Mouse (Mus musculus): Measurements from ENCODE around the gene Aldh3a1. TPM values are rescaled to one million over a fixed set of nuclear protein-coding genes. Genes with fewer than 3 reads are reported as not detected.

Gene Aldh3a1
- polyA plus RNA-seq, 1 experiment from 2014 or later: not detected

DNA sequence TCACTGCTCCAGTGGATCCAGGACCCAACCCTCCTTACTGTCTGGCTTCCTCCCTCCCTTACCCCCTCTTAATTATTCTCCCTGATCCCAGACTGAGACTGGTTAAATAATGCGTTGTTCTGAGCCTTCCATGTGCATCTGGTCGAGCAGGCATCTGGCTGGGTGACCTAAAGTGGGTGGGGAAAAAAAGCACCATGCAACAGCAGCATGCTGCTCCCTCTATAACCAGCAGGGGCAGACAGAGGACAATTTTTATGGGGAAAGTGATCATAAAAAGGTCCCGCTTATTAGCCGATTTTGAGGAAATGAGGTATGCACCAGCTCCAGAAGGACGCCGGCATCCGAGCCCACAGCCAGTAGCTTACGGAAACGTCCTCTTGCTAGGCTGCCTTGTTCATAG lies 24.0 kb downstream of the Aldh3a1 start:
- Histone ChIP-seq H3K27me3 (ENCODE audit: control insufficient read depth, insufficient read depth, low read length) (no peaks in the 10 kb centered on the region), H3K27ac (ENCODE audit: low read depth, low read length) (no peak overlapping the region), H3K4me2 (0 out of 2 replicates have a peak overlapping the region, but pooled peaks have one; percentile 17), H3K36me3 (ENCODE audit: control insufficient read depth, insufficient read depth, low read length) (no peaks in the 10 kb centered on the region), H3K4me3 (ENCODE audit: low read depth, low read length) (no peak overlapping the region), H3K4me1 (ENCODE audit: control insufficient read depth, insufficient read depth, low read length) (peaks cover 7% of the 10 kb centered on the region; the same call in 1 of the 2 replicates), H3K9ac (ENCODE audit: low read depth, low read length) (no peak overlapping the region), H3K9me3 (replicated peaks; ENCODE audit: control insufficient read depth, low read length) (no peaks in the 10 kb centered on the region)
- WGBS (ENCODE audit: insufficient replicate concordance): 20% methylated on average over 9 of the region's 9 CpGs
- ATAC-seq (replicated peaks; ENCODE audit: insufficient number of reproducible peaks, low FRiP score, low TSS enrichment): no peak

DNA sequence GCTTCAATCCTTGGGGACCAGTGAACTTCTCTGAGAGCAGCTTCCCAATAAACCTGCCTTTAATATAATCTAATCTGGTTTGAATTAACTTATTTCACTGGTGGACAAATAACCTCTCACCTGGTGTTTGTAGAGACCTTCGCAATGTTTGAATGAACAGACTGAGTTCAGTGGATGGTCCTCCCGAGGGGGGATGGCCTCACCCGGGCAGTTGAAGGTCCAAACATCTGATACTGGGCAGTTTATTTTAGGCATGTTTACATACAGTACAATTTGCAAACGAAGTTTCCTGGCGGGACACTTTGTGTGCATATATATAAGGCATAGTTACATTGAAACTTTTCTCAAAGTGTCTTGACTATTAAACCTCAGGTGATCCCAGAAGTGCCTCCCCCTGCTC lies 26.8 kb downstream of the Aldh3a1 start:
- H3K36me3 ChIP-seq (ENCODE audit: control insufficient read depth, insufficient read depth, low read length): no peaks in the 10 kb centered on the region
- no peak overlapping the region for H3K4me3 ChIP-seq (ENCODE audit: low read depth, low read length)
- no peaks in the 10 kb centered on the region for H3K4me1 ChIP-seq (ENCODE audit: control insufficient read depth, insufficient read depth, low read length)
- no peak overlapping the region for H3K9ac ChIP-seq (ENCODE audit: low read depth, low read length)
- no peak for ATAC-seq (replicated peaks; ENCODE audit: insufficient number of reproducible peaks, low FRiP score, low TSS enrichment)
- no peaks in the 10 kb centered on the region for H3K9me3 ChIP-seq (replicated peaks; ENCODE audit: control insufficient read depth, low read length)
- WGBS (ENCODE audit: insufficient replicate concordance): 50% methylated on average over 5 of the region's 5 CpGs
- H3K27me3 ChIP-seq (ENCODE audit: control insufficient read depth, insufficient read depth, low read length): no peaks in the 10 kb centered on the region
- no peak overlapping the region for H3K27ac ChIP-seq (ENCODE audit: low read depth, low read length)
- H3K4me2 ChIP-seq: no peak overlapping the region

DNA sequence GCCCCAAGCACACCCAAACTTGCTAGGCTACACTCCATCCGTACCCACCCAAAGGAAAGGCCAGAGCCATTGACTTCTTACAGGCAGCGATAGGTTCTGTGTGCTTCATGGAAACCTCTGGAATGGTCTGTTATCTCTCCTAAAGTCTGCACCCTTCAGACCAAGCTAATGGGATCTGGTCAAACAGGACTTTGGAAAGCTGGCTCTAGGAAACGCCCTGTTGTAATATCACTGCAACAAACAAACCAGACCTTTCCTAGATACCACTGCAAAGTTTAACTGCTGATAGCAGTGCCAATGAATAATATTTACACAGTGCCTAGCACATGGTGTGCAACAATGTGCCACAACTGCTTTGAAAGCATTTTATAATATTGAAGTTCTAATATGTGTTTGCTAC lies 28.7 kb downstream of the Aldh3a1 start:
- Histone ChIP-seq H3K36me3 (ENCODE audit: control insufficient read depth, insufficient read depth, low read length) (no peaks in the 10 kb centered on the region), H3K4me3 (ENCODE audit: low read depth, low read length) (no peak overlapping the region), H3K4me1 (ENCODE audit: control insufficient read depth, insufficient read depth, low read length) (no peaks in the 10 kb centered on the region), H3K27me3 (ENCODE audit: control insufficient read depth, insufficient read depth, low read length) (no peaks in the 10 kb centered on the region), H3K4me2 (no peak overlapping the region), H3K27ac (ENCODE audit: low read depth, low read length) (no peak overlapping the region), H3K9me3 (replicated peaks; ENCODE audit: control insufficient read depth, low read length) (no peaks in the 10 kb centered on the region), H3K9ac (ENCODE audit: low read depth, low read length) (no peak overlapping the region)
- 79% methylated on average over 3 of the region's 3 CpGs for WGBS (ENCODE audit: insufficient replicate concordance)
- no peak for ATAC-seq (replicated peaks; ENCODE audit: insufficient number of reproducible peaks, low FRiP score, low TSS enrichment)

DNA sequence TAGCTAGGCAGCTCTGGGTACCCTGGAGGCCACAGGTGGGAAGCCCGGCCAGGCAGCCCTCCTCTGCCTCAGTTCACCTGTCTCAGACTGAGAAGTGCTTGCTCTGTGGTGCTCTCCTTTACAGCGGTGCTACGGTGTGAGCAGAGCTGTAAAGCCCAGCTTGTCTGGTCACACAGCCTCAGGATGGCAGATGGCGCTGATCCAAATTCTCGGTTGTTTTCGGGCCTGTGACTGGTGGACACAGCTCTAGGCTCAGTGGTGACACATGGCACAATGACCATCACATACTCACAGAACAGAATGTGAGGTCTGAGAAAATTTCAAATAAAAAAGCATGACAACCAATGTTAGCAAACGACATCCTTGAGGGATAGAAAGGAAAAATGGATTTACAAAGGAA lies 37.1 kb downstream of the Aldh3a1 start:
- H3K36me3 ChIP-seq (ENCODE audit: control insufficient read depth, insufficient read depth, low read length): peaks cover 7% of the 10 kb centered on the region; the same call in 1 of the 2 replicates

DNA sequence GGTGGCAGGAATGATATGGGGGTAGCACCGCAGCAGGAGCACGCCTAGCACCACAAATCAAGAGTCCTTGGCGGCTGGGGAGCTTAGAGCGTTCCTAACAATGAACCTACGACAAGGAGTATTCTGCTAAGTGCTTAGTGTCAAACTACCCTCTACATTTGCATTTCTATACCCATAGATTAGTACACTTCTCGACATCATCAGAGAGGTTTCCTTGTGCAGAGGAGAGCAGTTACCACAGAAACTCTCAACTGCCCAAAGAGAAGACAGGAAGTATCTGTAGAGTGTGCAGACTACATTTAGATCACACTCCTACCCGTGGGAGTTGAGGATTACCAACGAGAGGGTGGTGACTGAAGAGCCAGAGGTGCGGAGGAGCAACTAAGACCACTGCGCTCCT lies 44.4 kb downstream of the Aldh3a1 start:
- no peak overlapping the region for H3K27ac ChIP-seq (ENCODE audit: low read depth, low read length)
- H3K4me3 ChIP-seq (ENCODE audit: low read depth, low read length): no peak overlapping the region
- no peak overlapping the region for H3K4me2 ChIP-seq
- peaks cover 8% of the 10 kb centered on the region; the same call in 1 of the 2 replicates for H3K4me1 ChIP-seq (ENCODE audit: control insufficient read depth, insufficient read depth, low read length)
- ATAC-seq (replicated peaks; ENCODE audit: insufficient number of reproducible peaks, low FRiP score, low TSS enrichment): no peak
- peaks cover 18% of the 10 kb centered on the region for H3K36me3 ChIP-seq (ENCODE audit: control insufficient read depth, insufficient read depth, low read length)
- WGBS (ENCODE audit: insufficient replicate concordance): 73% methylated on average over 10 of the region's 10 CpGs
- H3K9ac ChIP-seq (ENCODE audit: low read depth, low read length): no peak overlapping the region
- H3K9me3 ChIP-seq (replicated peaks; ENCODE audit: control insufficient read depth, low read length): no peaks in the 10 kb centered on the region
- H3K27me3 ChIP-seq (ENCODE audit: control insufficient read depth, insufficient read depth, low read length): no peaks in the 10 kb centered on the region

More for the DNA sequence above, 37.1 kb downstream of the Aldh3a1 start:
- Histone ChIP-seq H3K9ac (ENCODE audit: low read depth, low read length) (no peak overlapping the region), H3K4me3 (ENCODE audit: low read depth, low read length) (no peak overlapping the region), H3K27ac (ENCODE audit: low read depth, low read length) (no peak overlapping the region), H3K9me3 (replicated peaks; ENCODE audit: control insufficient read depth, low read length) (no peaks in the 10 kb centered on the region), H3K27me3 (ENCODE audit: control insufficient read depth, insufficient read depth, low read length) (no peaks in the 10 kb centered on the region), H3K4me2 (no peak overlapping the region), H3K4me1 (ENCODE audit: control insufficient read depth, insufficient read depth, low read length) (no peaks in the 10 kb centered on the region)
- ATAC-seq (replicated peaks; ENCODE audit: insufficient number of reproducible peaks, low FRiP score, low TSS enrichment): no peak
- 82% methylated on average over 7 of the region's 7 CpGs for WGBS (ENCODE audit: insufficient replicate concordance)

DNA sequence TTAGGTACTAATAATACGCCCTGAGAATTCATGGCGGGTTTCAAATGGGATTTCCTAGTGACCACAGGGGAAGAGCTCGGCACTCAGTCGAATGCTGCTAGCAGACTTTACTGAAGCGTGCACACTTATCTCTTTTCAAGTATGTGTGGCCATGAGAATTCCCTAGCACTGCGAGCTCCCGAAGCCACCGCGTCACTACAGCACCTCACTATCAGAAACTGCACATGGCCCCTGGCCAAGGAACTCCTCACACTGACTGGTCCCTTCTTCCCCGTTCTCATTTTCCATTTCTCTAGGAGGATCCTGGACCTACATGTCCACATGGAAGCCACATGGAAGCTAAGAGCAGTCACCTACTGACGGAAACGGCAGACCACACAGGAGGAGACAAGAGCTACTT lies 45.5 kb downstream of the Aldh3a1 start:
- no peak overlapping the region for H3K4me3 ChIP-seq (ENCODE audit: low read depth, low read length)
- 52% methylated on average over 12 of the region's 12 CpGs for WGBS (ENCODE audit: insufficient replicate concordance)
- H3K9ac ChIP-seq (ENCODE audit: low read depth, low read length): no peak overlapping the region
- no peaks in the 10 kb centered on the region for H3K9me3 ChIP-seq (replicated peaks; ENCODE audit: control insufficient read depth, low read length)
- no peaks in the 10 kb centered on the region for H3K27me3 ChIP-seq (ENCODE audit: control insufficient read depth, insufficient read depth, low read length)
- no peak overlapping the region for H3K27ac ChIP-seq (ENCODE audit: low read depth, low read length)
- peaks cover 18% of the 10 kb centered on the region for H3K36me3 ChIP-seq (ENCODE audit: control insufficient read depth, insufficient read depth, low read length)
- H3K4me1 ChIP-seq (ENCODE audit: control insufficient read depth, insufficient read depth, low read length): peaks cover 10% of the 10 kb centered on the region; the same call in 1 of the 2 replicates
- no peak overlapping the region for H3K4me2 ChIP-seq
- no peak; the same call in 1 of the 2 replicates for ATAC-seq (replicated peaks; ENCODE audit: insufficient number of reproducible peaks, low FRiP score, low TSS enrichment)

DNA sequence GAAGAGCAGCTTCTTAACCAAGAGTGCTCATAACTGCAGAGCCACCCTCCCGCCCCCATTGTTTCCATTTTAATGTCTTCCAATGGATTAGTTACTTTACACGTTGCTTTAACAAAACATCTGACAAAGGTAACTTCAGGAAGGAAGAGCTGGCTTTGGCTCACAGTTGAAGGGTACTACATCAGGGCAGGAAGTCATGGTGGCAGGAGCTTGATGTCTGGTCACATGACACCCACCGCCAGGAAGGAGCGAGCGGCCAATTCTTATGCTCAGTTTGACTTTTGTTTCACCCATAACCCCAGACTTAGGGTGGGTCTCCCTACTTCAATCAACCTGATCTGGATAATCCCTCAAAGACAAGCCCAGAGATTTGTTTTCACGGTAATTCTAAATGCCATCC lies 51.8 kb downstream of the Aldh3a1 start:
- no peaks in the 10 kb centered on the region for H3K27me3 ChIP-seq (ENCODE audit: control insufficient read depth, insufficient read depth, low read length)
- no peak for ATAC-seq (replicated peaks; ENCODE audit: insufficient number of reproducible peaks, low FRiP score, low TSS enrichment)
- no peaks in the 10 kb centered on the region for H3K9me3 ChIP-seq (replicated peaks; ENCODE audit: control insufficient read depth, low read length)
- H3K27ac ChIP-seq (ENCODE audit: low read depth, low read length): no peak overlapping the region
- 0 out of 2 replicates have a peak, but pooled peaks cover 2% of the 10 kb centered on the region for H3K4me1 ChIP-seq (ENCODE audit: control insufficient read depth, insufficient read depth, low read length)
- no peak overlapping the region for H3K9ac ChIP-seq (ENCODE audit: low read depth, low read length)
- no peak overlapping the region for H3K4me2 ChIP-seq
- WGBS (ENCODE audit: insufficient replicate concordance): 88% methylated on average over 6 of the region's 6 CpGs
- peaks cover 26% of the 10 kb centered on the region for H3K36me3 ChIP-seq (ENCODE audit: control insufficient read depth, insufficient read depth, low read length)
- H3K4me3 ChIP-seq (ENCODE audit: low read depth, low read length): no peak overlapping the region

DNA sequence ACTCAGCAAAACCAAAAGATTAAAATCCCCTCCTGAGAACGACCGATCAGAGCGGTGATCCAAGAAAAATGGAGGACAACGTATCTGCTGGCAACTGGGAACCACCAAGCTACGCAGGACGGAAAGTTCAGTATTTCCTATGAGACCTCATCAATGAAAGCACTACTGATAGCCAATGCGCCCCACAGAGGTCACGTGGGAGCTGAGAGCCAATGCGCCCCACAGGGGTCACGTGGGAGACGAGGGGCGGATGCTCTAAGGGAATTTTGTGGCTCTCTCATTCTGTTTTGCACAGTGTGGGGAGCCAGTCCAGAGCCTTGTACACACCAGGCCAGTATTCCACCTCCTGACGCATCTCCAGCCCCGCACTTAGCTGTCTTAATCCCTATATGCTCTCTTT lies 55.2 kb downstream of the Aldh3a1 start:
- Histone ChIP-seq H3K9ac (ENCODE audit: low read depth, low read length) (no peak overlapping the region), H3K27ac (ENCODE audit: low read depth, low read length) (no peak overlapping the region), H3K4me1 (ENCODE audit: control insufficient read depth, insufficient read depth, low read length) (peaks cover 8% of the 10 kb centered on the region; the same call in 1 of the 2 replicates), H3K4me2 (no peak overlapping the region), H3K4me3 (ENCODE audit: low read depth, low read length) (no peak overlapping the region), H3K27me3 (ENCODE audit: control insufficient read depth, insufficient read depth, low read length) (no peaks in the 10 kb centered on the region), H3K36me3 (ENCODE audit: control insufficient read depth, insufficient read depth, low read length) (peaks cover 21% of the 10 kb centered on the region), H3K9me3 (replicated peaks; ENCODE audit: control insufficient read depth, low read length) (no peaks in the 10 kb centered on the region)
- 88% methylated on average over 14 of the region's 14 CpGs for WGBS (ENCODE audit: insufficient replicate concordance)
- ATAC-seq (replicated peaks; ENCODE audit: insufficient number of reproducible peaks, low FRiP score, low TSS enrichment): no peak

DNA sequence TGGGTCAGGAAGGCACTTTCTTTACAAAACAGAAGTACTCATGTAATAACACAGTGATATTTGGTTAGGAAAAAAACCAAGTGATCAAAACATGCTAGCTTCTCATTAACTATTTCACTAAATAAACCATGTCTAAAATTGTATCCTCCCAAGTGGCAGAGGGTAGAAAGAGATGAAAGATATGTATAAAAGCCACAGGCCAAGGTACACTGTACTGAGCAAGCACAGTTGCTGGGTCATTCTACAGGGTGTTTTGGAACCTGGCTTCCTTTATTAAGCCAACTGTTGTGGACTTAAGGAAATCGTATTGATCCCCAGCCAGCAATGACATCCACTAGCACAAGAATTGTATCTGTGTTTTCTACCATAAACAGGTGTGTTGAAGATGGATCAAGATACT lies 56.5 kb downstream of the Aldh3a1 start:
- Histone ChIP-seq H3K27me3 (ENCODE audit: control insufficient read depth, insufficient read depth, low read length) (no peaks in the 10 kb centered on the region), H3K27ac (ENCODE audit: low read depth, low read length) (no peak overlapping the region), H3K4me1 (ENCODE audit: control insufficient read depth, insufficient read depth, low read length) (peaks cover 6% of the 10 kb centered on the region; the same call in 1 of the 2 replicates), H3K9me3 (replicated peaks; ENCODE audit: control insufficient read depth, low read length) (no peaks in the 10 kb centered on the region), H3K4me2 (no peak overlapping the region), H3K4me3 (ENCODE audit: low read depth, low read length) (no peak overlapping the region), H3K9ac (ENCODE audit: low read depth, low read length) (no peak overlapping the region), H3K36me3 (ENCODE audit: control insufficient read depth, insufficient read depth, low read length) (peaks cover 16% of the 10 kb centered on the region)
- WGBS (ENCODE audit: insufficient replicate concordance): 79% methylated on average over 1 of the region's 1 CpGs
- ATAC-seq (replicated peaks; ENCODE audit: insufficient number of reproducible peaks, low FRiP score, low TSS enrichment): no peak
